Comparison of ENCODE assay signal across 14 mouse cellular contexts in the genomic region with DNA sequence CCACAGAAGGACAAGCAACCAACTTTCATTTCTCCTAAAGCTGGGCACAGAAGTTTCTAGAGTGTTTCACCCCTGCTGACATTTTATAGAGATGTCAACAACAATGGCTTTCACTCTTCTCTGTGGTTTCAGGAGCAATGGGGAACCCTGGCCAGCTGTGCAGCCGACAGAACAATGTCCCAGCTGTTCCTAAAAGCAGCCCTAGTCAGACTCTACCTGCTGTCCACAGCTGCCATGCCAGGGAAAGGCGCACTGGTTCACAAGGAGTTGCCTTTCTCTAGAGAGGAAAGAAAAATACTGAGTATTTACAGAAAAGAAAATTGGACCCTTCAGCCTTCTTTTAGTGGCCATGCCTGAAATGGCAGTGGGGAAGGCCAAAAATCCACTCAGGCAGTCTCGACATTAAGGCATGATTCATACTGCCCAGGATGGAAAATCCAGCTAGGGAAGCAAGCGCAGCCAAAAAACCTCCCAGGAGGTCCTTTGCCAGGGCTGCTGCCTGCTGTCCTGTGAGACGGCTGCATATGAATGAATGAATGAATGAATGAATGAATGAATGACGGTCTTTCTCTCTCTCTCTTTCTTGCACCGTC.
DNase-seq lines count a peak whose midpoint lies in the region; ATAC-seq lines count a peak whose summit lies in the region.
"Had no signal": no experiment of that assay in that cellular context is flagged by ENCODE, and none has a peak within 500 bp of the region (broad histone marks: within the 10 kb centered on the region; RNA-seq: fewer than 3 reads in every experiment).

No protein-coding gene starts in this region.

- H3K36me3 ChIP-seq in embryonic facial prominence, embryonic 14.5 days (ENCODE audit: control insufficient read depth, insufficient read depth, low read length), result no peaks in the 10 kb centered on the region
- no peaks in the 10 kb centered on the region for H3K36me3 ChIP-seq in embryonic facial prominence, embryonic 10.5 days (replicated peaks)
- no peaks in the 10 kb centered on the region for H3K36me3 ChIP-seq in heart, embryonic 10.5 days
- H3K36me3 ChIP-seq: forebrain, embryonic 10.5 days had no signal

- DNase-seq in embryonic facial prominence, embryonic 14.5 days (ENCODE audit: low spot score), result no peak
- DNase-seq in embryonic facial prominence, embryonic 10.5 days (ENCODE audit: low spot score), result no peak
- peak; percentile 51 for DNase-seq in lung, postnatal 10 days
- no peak for DNase-seq in lung, postnatal 36 days
- no peak for DNase-seq in heart, embryonic 10.5 days (ENCODE audit: low spot score)
- no peak for DNase-seq in left cerebral cortex, postnatal 14 days (ENCODE audit: low spot score in 2 of 2)
- no peak for DNase-seq in cerebellum, adult 18-20 months
- DNase-seq in adipocyte (ENCODE audit: low spot score), result no peak
- DNase-seq: cerebellum, adult 2 months; kidney, postnatal 36 days; liver; thymus, adult 2 months had no signal

- no peak overlapping the region for H3K4me2 ChIP-seq in embryonic facial prominence, embryonic 14.5 days (ENCODE audit: low read depth, low read length)

- ATAC-seq in embryonic facial prominence, embryonic 14.5 days (ENCODE audit: low read depth), result 0 out of 2 replicates have a peak, but pooled peaks have one; percentile 56
- ATAC-seq: intestine, embryonic 16.5 days had no signal

- H3K27ac ChIP-seq in embryonic facial prominence, embryonic 14.5 days (replicated peaks; ENCODE audit: low read depth, low read length), result peak overlapping the region; percentile 29
- H3K27ac ChIP-seq in embryonic facial prominence, embryonic 10.5 days (replicated peaks), result no peak overlapping the region
- H3K27ac ChIP-seq in heart, embryonic 10.5 days, result peak overlapping the region; percentile 73; the same call in 1 of the 2 replicates
- H3K27ac ChIP-seq: forebrain, embryonic 10.5 days had no signal

- H3K4me1 ChIP-seq in embryonic facial prominence, embryonic 14.5 days (ENCODE audit: control insufficient read depth, insufficient read depth, low read length), result 0 out of 2 replicates have a peak, but pooled peaks cover 4% of the 10 kb centered on the region
- H3K4me1 ChIP-seq in embryonic facial prominence, embryonic 10.5 days, result 0 out of 2 replicates have a peak, but pooled peaks cover 6% of the 10 kb centered on the region
- H3K4me1 ChIP-seq in heart, embryonic 10.5 days, result peaks cover 33% of the 10 kb centered on the region
- H3K4me1 ChIP-seq: forebrain, embryonic 10.5 days had no signal

- 74% methylated on average over 7 of the region's 7 CpGs for WGBS in embryonic facial prominence, embryonic 14.5 days
- 84% methylated on average over 7 of the region's 7 CpGs for WGBS in embryonic facial prominence, embryonic 10.5 days
- WGBS in heart, embryonic 10.5 days, result 84% methylated on average over 7 of the region's 7 CpGs

- no peaks in the 10 kb centered on the region for H3K27me3 ChIP-seq in embryonic facial prominence, embryonic 14.5 days (replicated peaks; ENCODE audit: control insufficient read depth, insufficient read depth, low read length)
- no peaks in the 10 kb centered on the region for H3K27me3 ChIP-seq in embryonic facial prominence, embryonic 10.5 days (replicated peaks; ENCODE audit: low read depth, poor library complexity, severe bottlenecking)
- no peaks in the 10 kb centered on the region for H3K27me3 ChIP-seq in heart, embryonic 10.5 days (ENCODE audit: insufficient read depth, poor library complexity, severe bottlenecking)

- H3K4me3 ChIP-seq in embryonic facial prominence, embryonic 14.5 days (ENCODE audit: low read depth, low read length), result no peak overlapping the region
- H3K4me3 ChIP-seq in embryonic facial prominence, embryonic 10.5 days, result no peak overlapping the region
- H3K4me3 ChIP-seq in heart, embryonic 10.5 days, result no peak overlapping the region
- H3K4me3 ChIP-seq: forebrain, embryonic 10.5 days had no signal

- H3K9me3 ChIP-seq in embryonic facial prominence, embryonic 14.5 days (ENCODE audit: control insufficient read depth, low read length), result no peaks in the 10 kb centered on the region
- no peaks in the 10 kb centered on the region for H3K9me3 ChIP-seq in embryonic facial prominence, embryonic 10.5 days
- H3K9me3 ChIP-seq in heart, embryonic 10.5 days, result no peaks in the 10 kb centered on the region
- H3K9me3 ChIP-seq: forebrain, embryonic 10.5 days had no signal

- intact Hi-C loops in left cerebral cortex, postnatal 14 days (cut with DNase I), result no loop called here

- no peak overlapping the region for H3K9ac ChIP-seq in embryonic facial prominence, embryonic 14.5 days (ENCODE audit: low read depth, low read length)
